Mouse (Mus musculus): ENCODE measurements around the gene Gpx3.
"Not testable (repeated sequence)": the region's sequence is repeated elsewhere in the genome, so short reads cannot be mapped to it uniquely, and the experiment has no call there.

Gene Gpx3

DNA sequence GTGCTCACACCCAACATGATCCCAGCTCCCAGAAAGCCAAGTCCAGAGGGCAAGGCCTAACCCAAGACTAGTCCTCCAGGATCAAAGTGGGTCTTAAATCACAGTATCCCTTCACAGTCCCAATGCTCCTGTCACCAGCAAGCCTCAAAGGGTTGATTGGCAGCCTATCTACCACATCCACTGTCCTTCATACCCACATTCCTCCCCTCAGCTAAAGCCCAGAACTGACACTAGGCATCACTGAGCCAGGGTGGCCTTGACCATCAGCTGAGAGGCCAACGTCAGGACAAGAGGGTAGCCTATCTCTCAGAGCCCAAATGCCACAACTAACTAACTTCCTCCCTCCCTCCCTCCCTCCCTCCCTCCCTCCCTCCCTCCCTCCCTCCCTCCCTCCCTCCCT is 47.5 kb downstream of the Gpx3 start:
- DNase-seq, result no peak

DNA sequence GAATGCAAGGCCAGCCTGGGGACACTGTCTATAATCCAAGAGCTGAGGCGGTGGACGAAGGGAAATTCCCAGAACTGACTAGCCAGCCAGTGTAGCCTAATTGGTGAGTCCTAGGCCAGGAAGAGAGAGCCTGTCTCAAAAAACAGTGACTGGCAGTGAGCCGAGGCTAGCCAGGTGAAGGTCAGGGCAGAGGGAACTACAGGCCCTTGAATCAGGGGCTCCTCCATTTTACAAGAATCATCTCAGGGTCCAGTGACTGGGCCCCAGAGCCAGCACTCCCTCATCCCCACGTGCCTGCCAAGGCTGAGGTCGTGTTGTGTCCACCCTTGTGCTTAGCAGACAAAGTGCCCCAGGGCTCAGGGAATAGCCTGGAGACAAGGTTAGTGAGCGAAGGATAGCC is 48.4 kb downstream of the Gpx3 start:
- DNase-seq, result no peak

DNA sequence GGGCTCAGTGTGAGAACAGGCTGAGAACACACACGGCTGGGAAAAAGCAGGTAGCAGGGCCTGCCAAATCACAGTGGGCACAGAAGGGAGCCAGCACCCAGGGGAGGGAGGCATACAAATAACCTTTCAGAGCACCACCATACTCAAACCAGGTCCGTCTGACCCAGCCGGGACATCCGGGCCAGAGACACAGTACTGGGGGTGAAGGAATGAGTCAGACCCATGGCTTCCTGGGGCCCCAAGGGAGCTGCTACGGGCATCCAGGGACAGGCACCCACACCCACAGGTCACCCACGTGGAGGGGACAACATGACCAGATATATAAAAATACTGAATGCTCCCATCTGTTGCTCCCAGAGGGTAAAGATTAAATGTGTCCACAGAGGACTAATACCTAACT is 50.4 kb downstream of the Gpx3 start:
- no peak for DNase-seq

DNA sequence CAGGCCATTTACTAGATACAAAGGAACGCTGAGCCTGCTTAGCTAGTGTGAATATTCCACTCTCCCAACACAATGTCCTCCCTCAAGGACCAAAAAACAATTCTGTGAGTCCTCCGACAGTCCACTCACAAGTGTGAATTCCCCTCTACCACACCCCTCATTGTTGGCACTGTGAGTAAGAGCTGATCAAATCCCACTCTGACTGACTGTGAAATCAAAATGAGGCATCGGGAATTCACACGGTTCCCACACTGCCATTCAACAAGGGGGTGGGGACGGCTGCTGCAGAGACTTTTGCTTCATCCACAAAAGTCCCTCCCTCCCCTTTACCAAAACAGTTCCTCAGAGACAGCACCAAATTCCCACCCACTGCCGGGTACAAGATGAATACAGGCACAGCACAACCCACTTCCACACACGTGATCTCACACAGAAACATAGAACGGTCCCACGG is 51.8 kb downstream of the Gpx3 start:
- peak; percentile 41 for DNase-seq

DNA sequence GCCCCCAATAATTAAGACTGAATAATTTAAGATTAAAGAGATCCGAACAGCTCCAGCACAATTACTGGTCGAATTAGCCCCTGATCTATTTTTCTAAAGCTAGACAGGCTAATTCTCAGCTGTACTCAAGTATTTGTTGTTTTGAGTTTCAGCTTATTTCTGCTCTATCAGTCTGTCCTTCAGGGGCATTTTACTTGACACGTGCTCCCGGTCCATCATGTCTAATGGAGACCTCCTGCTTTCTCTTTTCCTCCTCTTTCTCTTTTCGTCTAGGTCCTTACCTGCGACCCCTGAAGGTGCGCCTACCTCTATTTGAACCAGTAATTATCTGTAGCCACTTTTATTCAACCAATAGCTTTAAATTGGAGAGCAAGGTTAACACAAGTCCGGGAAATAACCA is 52.5 kb downstream of the Gpx3 start:
- DNase-seq, result no peak

DNA sequence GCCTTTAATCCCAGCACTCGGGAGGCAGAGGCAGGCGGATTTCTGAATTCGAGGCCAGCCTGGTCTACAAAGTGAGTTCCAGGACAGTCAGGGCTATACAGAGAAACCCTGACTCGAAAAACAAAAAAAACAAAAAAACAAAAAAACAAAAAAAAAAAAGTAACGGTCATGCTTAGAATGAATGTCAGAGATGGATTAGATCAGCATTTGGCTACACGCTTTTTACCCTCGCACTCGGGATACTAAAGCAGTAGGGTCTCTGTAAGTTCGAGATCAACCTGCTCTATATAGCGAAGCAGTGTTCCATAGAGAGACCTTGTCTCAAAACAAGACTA is 53.1 kb downstream of the Gpx3 start:
- DNase-seq, result not testable (repeated sequence)

DNA sequence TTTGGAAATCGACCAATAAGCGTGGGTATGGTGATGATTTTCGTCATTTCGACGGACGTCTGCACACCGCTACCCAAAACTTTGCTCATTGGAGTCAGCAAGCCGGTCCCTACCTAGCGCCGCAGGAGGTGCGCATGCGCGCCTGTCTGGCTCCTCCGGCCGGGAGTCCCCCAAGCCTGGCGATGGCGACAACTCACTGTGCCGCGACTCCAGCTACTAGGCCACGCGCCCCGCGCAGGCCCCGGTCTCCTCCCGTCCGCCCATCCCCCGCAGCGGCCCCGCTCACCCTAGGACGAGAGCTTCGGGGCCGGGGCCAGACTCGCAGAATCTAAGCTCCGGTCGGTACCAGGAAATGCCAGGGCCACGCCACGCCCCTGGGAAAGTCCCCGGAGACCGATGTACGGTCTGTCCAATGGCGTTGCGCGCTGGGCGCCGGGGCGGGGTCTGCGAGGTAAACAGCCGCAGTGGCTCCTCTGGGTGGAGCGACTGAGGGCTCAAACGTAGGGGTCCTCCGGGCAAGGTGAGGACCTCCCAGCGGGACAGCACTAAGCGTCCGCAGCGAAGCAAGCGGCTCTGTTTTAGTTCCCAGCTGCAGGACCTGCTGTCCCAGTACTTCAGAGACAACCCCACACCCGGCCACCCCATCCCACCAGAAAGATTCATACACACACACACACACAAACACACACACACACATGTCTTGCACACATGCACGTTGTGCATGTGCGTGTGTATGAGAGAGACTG is 53.7 kb downstream of the Gpx3 start:
- DNase-seq, result peak; percentile 97

DNA sequence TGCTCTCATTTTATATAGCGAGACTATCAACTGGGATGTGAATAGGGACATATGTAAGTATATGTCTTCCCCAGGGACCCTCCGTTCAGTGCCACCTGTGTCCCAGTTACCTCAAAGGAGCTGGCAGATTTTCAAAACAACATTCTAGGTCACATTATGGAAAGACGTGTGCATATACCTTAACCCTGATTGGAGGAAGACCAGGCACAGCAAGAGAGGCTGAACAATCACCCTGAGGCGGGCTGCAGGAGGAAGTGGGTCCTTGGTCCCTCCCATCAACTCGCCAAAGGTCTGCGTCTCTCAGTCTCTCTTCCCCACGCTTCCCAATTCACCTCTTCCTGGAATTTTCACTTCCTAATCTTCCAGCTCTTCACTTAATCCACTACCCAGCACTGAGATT is 54.7 kb downstream of the Gpx3 start:
- DNase-seq, result no peak

DNA sequence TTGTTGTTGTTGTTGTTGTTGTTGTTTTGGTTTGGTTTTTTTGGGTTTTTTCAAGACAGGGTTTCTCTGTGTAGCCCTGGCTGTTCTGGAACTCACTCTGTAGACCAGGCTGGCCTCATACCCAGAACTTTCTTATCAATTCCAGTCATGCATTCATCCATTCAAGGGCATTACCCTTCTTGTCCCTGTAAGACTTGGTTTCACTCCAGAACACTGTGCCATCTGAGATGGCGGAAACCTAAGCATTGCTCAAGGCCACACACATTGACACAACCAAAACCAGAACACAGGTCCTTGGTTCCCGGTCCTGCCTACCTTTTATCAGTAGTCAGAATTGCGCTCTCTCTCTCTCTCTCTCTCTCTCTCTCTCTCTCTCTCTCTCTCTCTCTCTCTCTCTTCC is 55.5 kb downstream of the Gpx3 start:
- DNase-seq, result not testable (repeated sequence)

DNA sequence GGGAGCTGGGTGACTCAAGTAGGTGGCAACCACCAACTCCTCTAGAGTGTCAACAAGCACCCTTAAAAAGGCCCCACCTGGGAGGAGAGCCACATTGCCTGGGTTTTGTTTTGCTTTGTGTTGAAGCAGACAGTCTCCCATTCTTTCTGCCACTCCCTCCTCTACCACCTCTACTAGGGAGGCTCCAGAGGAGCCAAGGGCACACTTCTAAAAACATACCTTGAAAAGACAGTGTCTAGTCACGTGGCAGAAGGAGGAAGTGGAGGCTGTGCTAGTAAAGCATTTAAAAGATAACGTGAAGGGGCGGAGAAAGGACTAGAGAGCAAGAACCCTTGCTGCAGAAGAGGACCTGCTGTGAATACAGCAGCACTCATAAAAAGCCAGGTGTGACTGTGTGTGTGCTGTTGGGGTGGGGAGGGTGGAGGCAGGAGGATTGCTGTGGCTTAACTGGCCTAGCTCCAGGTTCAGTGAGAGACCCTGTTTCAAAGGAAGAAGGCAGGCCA is 56.4 kb downstream of the Gpx3 start:
- DNase-seq, result no peak

All from embryo, embryonic 11 days (tissue).